Mouse (Mus musculus) heart, adult 18-20 months (tissue): ENCODE results near the gene Tapbp. TPM values are rescaled to one million over a fixed set of nuclear protein-coding genes. Genes with fewer than 3 reads are reported as not detected.
A peak's percentile ranks its signal among the peaks of the same experiment; 100 is the strongest.
"Not testable (repeated sequence)": the region's sequence is repeated elsewhere in the genome, so short reads cannot be mapped to it uniquely, and the experiment has no call there.

Experiments used
- DNase-seq, 2 experiments: peaks; one replicate each; pipeline ENCODE4 v3.0.0; 2021 to 2022; ENCODE audit warnings: mixed read lengths in 1 of 2
- total RNA-seq, 2 experiments: library from RNA; stranded (reverse); gene quantifications; 2 replicates each; pipeline ENCODE4 v1.2.3; 2021

The Tapbp gene
- total RNA-seq, 2 experiments from 2014 or later, result 111 to 115 TPM

DNA sequence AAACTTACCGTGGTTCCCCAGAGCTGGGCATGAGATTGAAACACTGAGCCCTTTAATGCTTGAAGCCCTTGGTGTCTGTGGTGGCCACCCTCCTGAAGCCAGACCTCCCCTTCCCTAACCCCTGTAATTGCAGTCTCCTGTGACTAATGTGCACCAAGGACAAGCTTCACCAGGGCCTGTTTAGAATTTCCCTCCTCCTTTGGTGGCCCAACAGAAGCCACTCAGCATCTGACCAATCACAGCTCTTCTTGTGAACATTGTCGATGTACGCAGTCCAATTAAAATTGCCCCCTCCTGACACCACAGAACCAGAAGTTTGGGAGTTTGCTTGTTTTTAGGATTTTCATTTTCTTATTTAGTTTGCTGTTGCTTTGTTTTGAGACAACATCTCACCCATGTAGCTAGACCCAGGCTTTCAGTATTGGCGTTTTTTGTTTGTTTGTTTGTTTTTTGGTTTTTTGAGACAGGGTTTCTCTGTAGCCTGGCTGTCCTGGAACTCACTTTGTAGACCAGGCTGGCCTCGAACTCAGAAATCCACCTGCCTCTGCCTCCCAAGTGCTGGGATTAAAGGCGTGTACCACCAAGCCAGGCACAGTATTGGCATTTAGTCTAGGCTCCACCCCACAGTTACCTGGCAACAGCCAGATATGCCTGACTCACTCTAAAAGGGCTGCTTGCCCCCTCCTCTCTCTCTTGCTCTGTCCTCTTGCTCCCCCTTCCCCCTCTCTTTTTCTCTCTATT, 11.6 kb upstream of the Tapbp start:
- DNase-seq, result not testable (repeated sequence)

DNA sequence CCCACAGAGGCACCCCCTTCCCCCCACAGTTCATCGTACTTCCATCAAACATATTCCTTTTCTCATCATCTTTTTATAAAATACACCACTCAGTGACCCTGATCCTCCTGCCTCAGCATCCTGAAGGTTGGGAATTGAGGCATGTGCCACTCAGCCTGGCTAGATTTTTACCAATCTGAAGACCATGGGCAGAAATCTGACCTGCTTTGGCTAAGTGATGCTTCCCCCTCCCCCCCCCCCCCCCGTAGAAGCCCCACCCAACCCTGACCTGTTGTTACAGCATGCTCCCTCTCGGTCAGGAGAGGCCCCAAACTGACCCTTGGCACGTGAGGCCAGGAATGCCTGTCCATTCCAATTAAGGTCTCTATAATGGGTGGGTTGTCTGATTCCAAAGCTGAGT, 10.9 kb upstream of the Tapbp start, which contains the start of gene Platr17:
Platr17 (plus strand) TSS at position 301 of the 400 bp plus-strand sequence.
- not testable (repeated sequence) for DNase-seq

DNA sequence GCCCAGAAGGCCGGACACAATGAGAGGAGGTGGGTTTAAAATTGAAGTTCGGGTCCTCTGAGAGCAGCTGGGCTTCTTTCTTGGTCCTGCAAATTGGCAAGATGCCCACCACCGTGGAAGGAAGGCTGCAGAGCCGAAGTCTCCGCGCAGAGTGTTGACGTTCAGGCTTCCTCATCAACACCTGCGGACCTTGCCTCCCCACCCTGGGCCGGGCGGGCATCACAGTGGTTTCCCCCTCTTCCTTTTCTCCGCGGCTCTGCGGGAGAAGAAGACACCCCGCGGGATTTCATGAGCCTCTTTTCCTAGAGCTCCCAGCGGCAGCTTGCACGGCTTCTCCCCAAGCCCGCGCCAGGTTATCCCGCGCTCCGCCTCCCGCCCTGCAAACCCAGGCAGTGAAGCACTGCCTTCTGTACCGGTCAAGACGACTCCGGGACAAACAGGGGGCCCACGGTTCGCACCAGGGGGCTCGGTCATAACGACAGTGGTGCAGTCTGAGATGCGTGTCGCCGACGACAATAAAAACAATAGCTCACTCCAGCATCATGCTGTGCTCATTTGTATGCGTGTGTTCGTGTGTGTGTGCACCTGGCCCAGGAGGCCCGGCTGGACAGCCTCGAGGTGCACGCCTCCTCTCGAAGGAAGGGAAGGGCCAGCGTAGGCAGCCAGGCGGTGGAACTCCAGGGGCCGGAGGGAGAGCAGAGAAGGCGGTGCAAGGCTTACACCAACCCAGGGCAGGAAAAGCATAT, 7.2 kb upstream of the Tapbp start:
- DNase-seq, result no peak

DNA sequence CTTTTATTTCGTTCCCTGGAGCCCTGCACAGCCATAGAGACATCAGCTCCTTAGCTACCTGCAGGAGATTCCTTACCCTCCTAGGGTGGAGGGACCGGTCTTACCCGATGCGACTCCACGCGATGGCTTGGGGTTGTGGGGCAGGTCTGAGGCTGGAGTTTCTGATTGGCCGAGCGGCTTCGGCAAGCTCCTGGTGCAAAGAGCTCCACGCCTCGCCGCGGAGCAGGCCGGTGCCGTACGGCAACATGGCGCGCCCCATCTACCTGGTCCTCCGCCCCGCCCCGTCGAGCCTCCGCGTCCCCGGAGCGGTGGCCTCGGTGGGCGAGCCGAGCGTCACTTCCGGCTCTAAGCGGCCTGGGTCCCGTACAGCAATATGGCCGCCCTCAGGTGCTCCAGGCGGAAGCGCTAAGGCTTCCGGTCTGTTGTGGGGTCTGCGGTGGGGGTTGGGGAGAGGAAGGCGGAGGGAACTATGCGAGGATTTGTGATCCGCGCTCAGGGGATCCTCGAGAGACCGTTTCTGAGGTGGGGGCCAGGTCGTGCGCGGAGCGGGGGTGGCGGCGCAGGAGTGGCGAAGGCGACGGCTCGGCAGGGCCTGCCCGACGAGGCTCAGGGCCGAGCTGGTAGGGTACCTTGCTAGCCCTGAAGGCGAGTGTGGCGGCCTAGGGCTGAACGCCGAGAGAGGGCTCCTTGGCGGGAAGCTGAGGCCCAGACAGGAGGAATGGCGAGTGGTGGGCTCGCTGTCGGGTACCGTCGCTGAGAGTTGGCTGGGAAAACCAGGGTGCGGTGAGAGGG, 6.4 kb upstream of the Tapbp start, which contains the start of gene Daxx:
Daxx (plus strand) TSS at position 338 of the 792 bp plus-strand sequence.
- DNase-seq, result peak; percentile 98 to 99

DNA sequence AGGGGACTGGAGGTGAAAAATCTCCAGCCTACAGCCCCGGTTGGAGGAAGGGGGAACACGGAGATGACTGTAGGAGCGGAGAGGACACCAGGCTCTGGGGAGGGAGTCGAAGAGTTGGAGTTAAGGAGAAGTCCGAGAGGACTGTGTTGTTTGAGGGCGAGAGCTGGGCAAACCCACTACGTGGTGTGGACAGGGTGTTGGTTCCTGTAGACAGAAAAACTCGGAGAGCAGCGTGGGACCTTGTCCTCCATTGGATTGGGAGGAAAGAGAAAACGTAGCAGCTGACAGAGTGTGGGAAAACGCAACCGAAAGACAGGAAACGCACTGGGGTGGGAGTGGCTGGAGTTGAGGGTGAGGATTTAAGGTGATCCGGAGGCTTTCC, 5.8 kb upstream of the Tapbp start:
- DNase-seq, result peak; percentile 68 to 76

DNA sequence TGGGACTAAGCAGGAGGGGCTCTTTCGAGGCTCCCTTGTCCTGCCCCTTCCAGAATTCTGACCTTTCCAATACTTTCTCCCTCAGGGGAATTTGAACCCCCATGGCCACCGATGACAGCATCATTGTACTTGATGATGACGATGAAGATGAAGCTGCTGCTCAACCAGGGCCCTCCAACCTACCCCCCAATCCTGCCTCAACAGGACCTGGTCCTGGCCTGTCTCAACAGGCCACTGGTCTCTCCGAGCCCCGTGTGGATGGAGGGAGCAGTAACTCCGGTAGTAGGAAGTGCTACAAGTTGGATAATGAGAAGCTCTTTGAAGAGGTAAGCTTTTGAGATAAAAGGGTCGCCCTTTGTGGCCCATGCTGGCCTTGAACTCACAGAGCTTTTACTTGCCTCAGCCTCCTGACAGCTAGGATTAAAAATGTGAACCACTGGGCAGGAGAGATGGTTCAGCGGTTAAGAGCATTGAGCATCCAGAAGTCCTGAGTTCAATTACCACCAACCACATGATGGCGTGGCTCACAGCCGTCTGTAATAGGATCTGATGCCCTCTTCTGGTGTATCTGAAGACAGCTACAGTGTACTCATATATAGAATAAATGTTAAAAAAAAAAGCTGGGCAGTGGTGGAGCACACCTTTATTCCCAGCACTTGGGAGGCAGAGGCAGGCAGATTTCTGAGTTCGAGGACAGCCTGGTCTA, 5.2 kb upstream of the Tapbp start:
- DNase-seq, result no peak

- no peak for DNase-seq
These were observed 4.5 kb upstream of the Tapbp start for GRCm38 (mm10) chr17:33911052-33911812.

DNA sequence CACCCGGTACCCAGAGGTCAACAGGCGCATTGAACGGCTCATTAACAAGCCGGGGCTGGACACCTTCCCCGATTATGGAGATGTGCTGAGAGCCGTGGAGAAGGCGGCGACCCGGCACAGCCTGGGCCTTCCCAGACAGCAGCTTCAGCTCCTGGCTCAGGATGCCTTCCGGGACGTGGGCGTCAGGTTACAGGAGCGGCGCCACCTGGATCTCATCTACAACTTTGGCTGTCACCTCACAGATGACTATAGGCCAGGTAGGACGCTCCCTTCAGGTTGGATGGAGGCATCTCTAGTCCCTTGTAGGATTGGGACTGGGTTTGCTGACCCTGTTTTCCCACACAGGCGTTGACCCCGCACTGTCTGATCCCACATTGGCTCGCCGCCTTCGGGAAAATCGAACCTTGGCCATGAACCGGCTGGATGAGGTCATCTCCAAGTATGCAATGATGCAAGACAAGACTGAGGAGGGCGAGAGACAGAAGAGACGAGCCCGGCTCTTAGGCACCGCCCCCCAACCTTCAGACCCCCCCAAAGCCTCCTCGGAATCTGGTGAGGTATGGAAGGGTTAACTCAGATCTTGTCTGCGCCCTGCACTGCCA, 3.8 kb upstream of the Tapbp start:
- DNase-seq, result no peak

DNA sequence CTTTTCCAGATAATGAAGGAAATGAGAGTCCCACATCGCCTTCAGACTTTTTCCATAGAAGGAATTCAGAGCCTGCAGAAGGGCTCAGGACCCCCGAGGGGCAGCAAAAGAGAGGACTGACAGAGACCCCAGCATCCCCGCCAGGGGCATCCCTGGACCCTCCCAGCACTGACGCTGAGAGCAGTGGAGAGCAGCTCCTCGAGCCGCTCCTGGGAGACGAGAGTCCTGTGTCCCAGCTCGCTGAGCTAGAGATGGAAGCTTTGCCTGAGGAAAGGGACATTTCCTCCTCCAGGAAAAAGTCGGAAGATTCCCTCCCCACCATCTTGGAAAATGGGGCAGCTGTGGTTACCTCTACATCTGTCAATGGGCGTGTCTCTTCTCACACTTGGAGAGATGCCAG, 2.4 kb upstream of the Tapbp start:
- no peak for DNase-seq

DNA sequence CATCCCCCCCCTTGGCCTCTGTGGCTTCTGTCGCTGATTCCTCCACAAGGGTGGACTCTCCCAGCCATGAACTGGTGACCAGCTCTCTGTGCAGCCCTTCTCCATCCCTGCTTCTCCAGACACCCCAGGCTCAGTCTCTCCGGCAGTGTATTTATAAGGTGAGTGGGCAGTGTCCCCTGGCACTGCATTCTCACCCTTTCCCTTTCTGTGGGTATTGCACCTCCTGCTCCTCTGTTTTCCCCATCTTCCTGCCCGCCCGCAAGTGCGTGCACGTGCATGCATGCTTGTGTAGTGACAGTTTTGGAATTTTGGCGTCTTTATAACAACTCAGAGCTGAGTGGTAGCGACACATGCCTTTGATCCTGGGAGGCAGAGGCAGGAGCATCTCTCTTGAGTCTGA, 1.8 kb upstream of the Tapbp start:
- DNase-seq, result no peak

DNA sequence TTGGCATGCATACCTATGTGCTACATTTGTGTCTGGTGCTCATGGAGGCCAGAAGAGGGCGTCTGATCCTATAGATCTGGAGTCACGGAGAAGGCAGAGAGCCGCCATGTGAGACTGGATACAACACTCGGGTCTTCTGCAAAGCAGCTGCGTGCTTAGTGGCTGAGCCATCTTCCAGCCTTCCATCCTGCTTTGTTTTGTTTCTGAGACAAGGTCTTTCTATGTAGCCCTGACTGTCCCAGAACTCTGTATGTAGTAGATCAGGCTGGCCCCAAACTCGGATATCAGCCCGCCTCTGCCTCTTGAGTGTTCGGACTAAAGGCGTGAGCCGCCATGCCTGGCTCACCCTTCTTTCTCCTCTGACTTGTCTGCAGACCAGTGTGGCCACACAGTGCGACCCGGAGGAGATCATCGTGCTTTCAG, 719 bp upstream of the Tapbp start:
- no peak for DNase-seq

GRCm38 (mm10) chr17:33916294-33916693, 595 bp downstream of the Tapbp start:
- DNase-seq, result peak in 1 of 2 experiments; percentile 75

GRCm38 (mm10) chr17:33916847-33917655, 1.4 kb downstream of the Tapbp start:
- DNase-seq, result no peak

DNA sequence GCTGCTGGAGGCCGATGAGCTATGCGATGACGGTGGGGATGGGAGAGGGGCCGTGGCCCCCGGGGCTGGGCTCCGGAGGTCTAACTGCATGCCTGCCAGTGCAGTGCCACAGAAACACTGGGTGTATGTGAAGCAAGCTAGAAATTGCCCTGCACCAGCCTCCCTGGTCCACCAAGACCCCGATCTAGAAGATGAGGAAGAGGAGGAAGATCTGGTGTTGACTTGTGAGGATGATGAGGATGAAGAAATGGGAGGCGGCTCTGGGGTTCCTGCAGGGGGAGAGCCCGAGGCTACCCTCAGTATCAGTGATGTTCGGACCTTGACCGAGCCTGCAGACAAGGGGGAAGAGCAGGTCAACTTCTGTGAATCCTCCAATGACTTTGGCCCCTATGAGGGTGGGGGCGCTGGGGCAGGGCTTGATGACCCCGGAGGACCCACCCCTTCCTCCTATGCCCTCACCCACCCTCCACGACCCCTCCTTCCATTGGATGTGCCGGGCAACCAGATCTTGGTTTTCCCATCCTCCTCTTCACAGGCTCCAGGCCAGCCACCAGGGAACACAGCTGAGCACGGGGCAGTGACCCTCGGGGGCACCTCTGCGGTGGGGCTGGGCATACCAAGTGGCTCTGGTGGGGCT, 2.1 kb downstream of the Tapbp start:
- DNase-seq, result no peak

DNA sequence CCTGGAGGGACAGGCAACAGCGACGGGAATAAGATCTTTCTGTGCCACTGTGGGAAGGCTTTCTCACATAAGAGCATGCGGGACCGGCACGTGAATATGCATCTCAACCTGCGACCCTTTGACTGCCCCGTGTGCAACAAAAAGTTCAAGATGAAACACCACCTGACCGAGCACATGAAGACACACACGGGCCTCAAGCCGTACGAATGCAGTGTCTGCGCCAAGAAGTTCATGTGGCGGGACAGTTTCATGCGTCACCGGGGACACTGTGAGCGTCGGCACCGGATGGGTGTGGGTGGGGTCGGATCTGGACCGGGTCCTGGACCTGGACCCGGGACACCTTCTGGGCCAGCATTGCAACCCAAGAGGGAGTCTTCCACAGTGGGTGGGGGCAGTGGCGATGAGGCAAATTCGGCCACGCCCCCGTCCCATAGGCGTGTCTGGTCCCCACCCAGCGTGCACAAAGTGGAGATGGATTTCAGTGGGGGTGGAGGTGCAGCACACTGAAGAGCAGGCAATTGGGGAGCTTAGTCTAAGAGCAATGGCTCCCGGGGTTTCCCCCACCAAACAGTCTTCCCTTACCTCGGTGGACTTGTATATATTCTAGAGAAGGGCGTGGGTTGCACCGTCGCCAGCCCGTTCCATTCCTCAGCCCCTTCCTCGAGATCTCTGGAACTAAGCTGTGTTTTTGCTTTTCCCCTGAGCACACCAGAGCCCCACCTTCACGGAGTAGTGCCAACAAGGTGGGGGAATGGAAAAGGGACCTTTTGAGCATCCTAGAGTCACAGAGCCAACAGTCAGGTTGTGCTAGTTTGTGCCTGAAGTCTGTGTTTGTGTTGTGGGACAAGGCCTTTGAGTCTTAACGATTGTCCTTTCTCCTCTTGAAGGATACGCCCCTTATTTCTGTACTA, 2.8 kb downstream of the Tapbp start:
- DNase-seq, result peak; percentile 58 to 77

- DNase-seq, result peak; percentile 87 to 93
These were observed 3.9 kb downstream of the Tapbp start for GRCm38 (mm10) chr17:33919351-33920281.
